Mouse (Mus musculus) kidney, adult 2 months (tissue): Measurements from ENCODE around the gene Dlgap1.

Experiments
- CTCF ChIP-seq: fragments of 200-500 bp; conservative IDR thresholded peaks from 2 replicates; pipeline ENCODE4 v1.5.1; 2011; ENCODE audit warnings: low read depth, mild to moderate bottlenecking, control low read depth, low read length, moderate library complexity, mixed read lengths; ENCODE audit not compliant: insufficient read depth, insufficient read length
- POLR2A ChIP-seq: fragments of 200-500 bp; IDR thresholded peaks from one replicate; pipeline ENCODE4 v1.6.1; 2011; ENCODE audit warnings: low read depth, low read length, control low read depth

DNA sequence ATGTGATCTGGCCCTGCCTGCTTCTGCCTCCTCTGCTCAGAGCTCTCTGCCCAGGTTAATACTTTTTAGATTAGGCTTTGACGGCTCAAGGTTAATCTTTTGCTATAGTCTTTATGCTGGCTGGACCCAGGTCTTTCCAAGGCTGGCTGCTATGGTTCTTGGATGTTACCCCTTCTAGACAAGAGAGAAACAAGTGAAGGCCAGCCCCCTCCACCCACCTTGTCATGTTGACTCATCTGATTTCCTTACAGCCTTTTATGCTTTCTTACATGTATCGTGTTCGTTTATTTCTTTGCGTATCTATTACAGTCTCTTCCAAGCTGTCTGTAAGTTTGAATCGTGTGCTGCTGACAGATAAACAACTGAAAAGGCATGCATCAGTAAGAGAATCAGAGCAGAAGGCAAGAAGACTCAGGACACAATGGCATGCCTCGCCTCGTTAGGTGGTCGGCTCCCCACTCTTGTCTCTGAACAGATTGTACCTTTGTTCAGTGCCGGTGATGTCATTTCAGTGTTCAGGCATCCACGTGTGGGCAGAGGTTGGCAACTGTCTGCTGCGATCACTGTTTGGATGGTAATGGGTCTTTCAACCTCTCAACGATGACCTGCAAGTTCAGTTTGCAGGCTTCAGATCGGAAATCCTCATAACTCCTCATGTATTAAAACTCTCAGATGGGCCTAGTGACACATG is 618.0 kb downstream of the Dlgap1 start:
- TF ChIP-seq CTCF (no peak), POLR2A (no peak)
